Mouse (Mus musculus) lung, postnatal 0 days (tissue): ENCODE measurements around the gene Fyn. TPM values are rescaled to one million over a fixed set of nuclear protein-coding genes. Genes with fewer than 3 reads are reported as not detected.

Experiments
- ATAC-seq: fragments of 200-750 bp; cut with Nextera tagmentation; 2 replicates; pipeline ENCODE4 v1.8.0; 2017; ENCODE audit warnings: moderate library complexity
- DNase-seq: peaks from one replicate; pipeline ENCODE4 v3.0.0-alpha.2; 2016; ENCODE audit warnings: low spot score
- H3K27ac ChIP-seq: fragments of 300-500 bp; sonication (generic); 2 replicates; pipeline ENCODE4 v1.5.1; 2014; ENCODE audit warnings: antibody characterized with exemption, mild to moderate bottlenecking, low read length, mixed read lengths
- H3K27me3 ChIP-seq: fragments of 300-500 bp; sonication (generic); replicated peaks from 2 replicates; pipeline ENCODE4 v1.6.1; 2014; ENCODE audit warnings: low read length, mixed read lengths; ENCODE audit not compliant: insufficient read depth
- H3K36me3 ChIP-seq: fragments of 300-500 bp; sonication (generic); 2 replicates; pipeline ENCODE4 v1.6.1; 2014; ENCODE audit warnings: low read length, mixed read lengths; ENCODE audit not compliant: insufficient read depth
- H3K4me1 ChIP-seq: fragments of 300-500 bp; sonication (generic); 2 replicates; pipeline ENCODE4 v1.6.1; 2014; ENCODE audit warnings: antibody characterized with exemption, low read depth, low read length, mixed read lengths; ENCODE audit not compliant: insufficient read depth
- H3K4me2 ChIP-seq: fragments of 300-500 bp; sonication (generic); replicated peaks from 2 replicates; pipeline ENCODE4 v1.6.1; 2014; ENCODE audit warnings: low read depth, mild to moderate bottlenecking, low read length, moderate library complexity, mixed read lengths
- H3K4me3 ChIP-seq: fragments of 300-500 bp; sonication (generic); 2 replicates; pipeline ENCODE4 v1.5.1; 2014; ENCODE audit warnings: low read depth, low read length
- H3K9ac ChIP-seq: fragments of 300-500 bp; sonication (generic); replicated peaks from 2 replicates; pipeline ENCODE4 v1.6.1; 2014; ENCODE audit warnings: low read depth, mild to moderate bottlenecking
- H3K9me3 ChIP-seq: fragments of 300-500 bp; sonication (generic); 2 replicates; pipeline ENCODE4 v1.6.1; 2016; ENCODE audit warnings: low read length, mixed read lengths
- CTCF ChIP-seq: IDR thresholded peaks from 2 replicates; pipeline ENCODE4 v1.5.1; 2016; ENCODE audit warnings: antibody characterized with exemption, mild to moderate bottlenecking
- EP300 ChIP-seq: IDR thresholded peaks from 2 replicates; pipeline ENCODE4 v1.6.1; 2016; ENCODE audit warnings: antibody characterized with exemption, mild to moderate bottlenecking, control low read depth
- WGBS: fragments of 180-500 bp; shearing (Covaris S2); extraction: QIAGEN DNeasy Blood & Tissue Kit; methylation state at CpG from one replicate; pipeline ENCODE4 v1.1.7; 2014; 5-methylcytosine and 5-hydroxymethylcytosine counted together
- polyA plus RNA-seq: library from polyadenylated mRNA; unstranded; fragments of >200 nt; fragmentation: Nextera tagmentation; extraction: Ambion mirVana; gene quantifications from 2 replicates; pipeline ENCODE4 v1.2.1, GENCODE M21; 2015

Gene Fyn
- polyA plus RNA-seq, 1 experiment from 2014 or later, result 23.0 TPM

GRCm38 (mm10) chr10:39412826-39413620 is 44.4 kb downstream of the Fyn start:
- Histone ChIP-seq H3K9me3 (no peaks in the 10 kb centered on the region), H3K27ac (no peak overlapping the region), H3K4me2 (no peak overlapping the region), H3K9ac (no peak overlapping the region), H3K27me3 (no peaks in the 10 kb centered on the region), H3K4me3 (no peak overlapping the region), H3K4me1 (peaks cover 12% of the 10 kb centered on the region; the same call in 1 of the 2 replicates), H3K36me3 (no peaks in the 10 kb centered on the region)
- 57% methylated on average over 18 of the region's 18 CpGs for WGBS
- ATAC-seq, result peak; percentile 25; the same call in 1 of the 2 replicates
- DNase-seq, result peak; percentile 58
- TF ChIP-seq EP300, result 0 out of 2 replicates have a peak, but pooled peaks have one; percentile 44
- no peak for TF ChIP-seq CTCF

GRCm38 (mm10) chr10:39414068-39414467 is 45.4 kb downstream of the Fyn start:
- no peak overlapping the region for H3K9ac ChIP-seq
- TF ChIP-seq CTCF (no peak), EP300 (no peak)
- no peaks in the 10 kb centered on the region for H3K9me3 ChIP-seq
- H3K27ac ChIP-seq, result no peak overlapping the region
- no peak overlapping the region for H3K4me3 ChIP-seq
- no peaks in the 10 kb centered on the region for H3K27me3 ChIP-seq
- peaks cover 15% of the 10 kb centered on the region; the same call in 1 of the 2 replicates for H3K4me1 ChIP-seq
- ATAC-seq (no peak), DNase-seq (no peak)
- H3K4me2 ChIP-seq, result no peak overlapping the region
- WGBS, result 80% methylated on average over 1 of the region's 1 CpGs
- H3K36me3 ChIP-seq, result no peaks in the 10 kb centered on the region

GRCm38 (mm10) chr10:39415586-39415985 is 46.9 kb downstream of the Fyn start:
- no peak for TF ChIP-seq EP300
- no peak for TF ChIP-seq CTCF
- Histone ChIP-seq H3K4me3 (no peak overlapping the region), H3K36me3 (no peaks in the 10 kb centered on the region), H3K4me1 (peaks cover 15% of the 10 kb centered on the region; the same call in 1 of the 2 replicates), H3K27me3 (no peaks in the 10 kb centered on the region), H3K27ac (no peak overlapping the region), H3K9me3 (no peaks in the 10 kb centered on the region), H3K9ac (no peak overlapping the region), H3K4me2 (no peak overlapping the region)
- WGBS, result 48% methylated on average over 2 of the region's 2 CpGs
- ATAC-seq (peak; percentile 37; the same call in 1 of the 2 replicates), DNase-seq (peak; percentile 51)

GRCm38 (mm10) chr10:39417611-39418010 is 49.0 kb downstream of the Fyn start:
- Histone ChIP-seq H3K27ac (peak overlapping the region; percentile 21; the same call in 1 of the 2 replicates), H3K4me2 (no peak overlapping the region), H3K27me3 (no peaks in the 10 kb centered on the region), H3K4me3 (no peak overlapping the region), H3K9me3 (no peaks in the 10 kb centered on the region), H3K9ac (no peak overlapping the region), H3K4me1 (peaks cover 15% of the 10 kb centered on the region; the same call in 1 of the 2 replicates), H3K36me3 (no peaks in the 10 kb centered on the region)
- peak; percentile 50 for ATAC-seq
- DNase-seq, result peak; percentile 72
- TF ChIP-seq EP300 (peak; percentile 56), CTCF (no peak)
- 52% methylated on average over 5 of the region's 5 CpGs for WGBS

- no peak overlapping the region for H3K4me3 ChIP-seq
- no peaks in the 10 kb centered on the region for H3K36me3 ChIP-seq
- peaks cover 15% of the 10 kb centered on the region; the same call in 1 of the 2 replicates for H3K4me1 ChIP-seq
- TF ChIP-seq CTCF, result no peak
- TF ChIP-seq EP300, result no peak
- H3K27ac ChIP-seq, result 0 out of 2 replicates have a peak overlapping the region, but pooled peaks have one; percentile 2
- H3K27me3 ChIP-seq, result no peaks in the 10 kb centered on the region
- H3K4me2 ChIP-seq, result no peak overlapping the region
- WGBS, result 66% methylated on average over 7 of the region's 7 CpGs
- peak; percentile 32; the same call in 1 of the 2 replicates for ATAC-seq
- no peak for DNase-seq
- no peaks in the 10 kb centered on the region for H3K9me3 ChIP-seq
- no peak overlapping the region for H3K9ac ChIP-seq
These were observed 49.7 kb downstream of the Fyn start for GRCm38 (mm10) chr10:39418395-39418794.

GRCm38 (mm10) chr10:39420842-39421617 is 52.4 kb downstream of the Fyn start:
- TF ChIP-seq EP300 (no peak), CTCF (no peak)
- Histone ChIP-seq H3K9me3 (no peaks in the 10 kb centered on the region), H3K4me3 (no peak overlapping the region), H3K4me1 (peaks cover 10% of the 10 kb centered on the region; the same call in 1 of the 2 replicates), H3K27me3 (no peaks in the 10 kb centered on the region), H3K36me3 (no peaks in the 10 kb centered on the region), H3K4me2 (no peak overlapping the region), H3K9ac (no peak overlapping the region), H3K27ac (no peak overlapping the region)
- ATAC-seq, result peak; percentile 30
- 47% methylated on average over 9 of the region's 9 CpGs for WGBS
- DNase-seq, result peak; percentile 44
